Mouse (Mus musculus): ENCODE measurements at regions not wholly inside any gene's neighbourhood (a gene's known extent, or its start where the extent isn't known, plus 50 kb on each side); places are given as distances from the start of the nearest gene placed in this dataset.

DNA sequence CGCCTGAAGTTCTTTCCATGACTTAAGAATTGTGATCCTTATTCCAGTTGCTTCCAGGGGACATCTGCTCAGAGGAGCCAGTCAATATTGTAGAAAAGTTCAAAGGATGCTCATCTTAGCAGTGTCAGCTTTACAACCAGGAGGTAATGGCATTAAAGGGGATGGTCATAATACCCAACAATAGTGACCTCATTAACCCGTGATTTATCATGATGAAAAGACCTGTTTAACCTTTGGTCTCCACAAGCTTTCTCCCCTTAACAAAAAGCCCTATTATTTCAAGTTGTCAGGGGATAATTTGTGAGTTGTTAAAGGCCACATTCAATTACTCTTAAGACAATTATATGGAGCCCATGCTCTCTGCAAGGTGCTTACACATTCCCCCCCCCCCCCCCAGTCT lies 54.3 kb upstream of the Htatip2 start:
- TF ChIP-seq EP300 (IDR thresholded peaks at IDR 0.05) (no peak), CTCF (IDR thresholded peaks at IDR 0.05) (no peak)
- H3K27me3 ChIP-seq (replicated peaks; ENCODE audit: insufficient read depth, low read length), result no peaks in the 10 kb centered on the region
- 18% methylated on average over 2 of the region's 2 CpGs for WGBS
- no peak for ATAC-seq
- no peak overlapping the region for H3K27ac ChIP-seq (ENCODE audit: low read length)
- no peaks in the 10 kb centered on the region for H3K4me1 ChIP-seq (ENCODE audit: insufficient read depth, low read depth, low read length)
- no peak overlapping the region for H3K9ac ChIP-seq (replicated peaks; ENCODE audit: low read depth)
- H3K36me3 ChIP-seq (ENCODE audit: insufficient read depth, low read length), result no peaks in the 10 kb centered on the region
- DNase-seq (ENCODE audit: low spot score), result no peak
- H3K4me2 ChIP-seq (replicated peaks; ENCODE audit: low read depth, low read length), result no peak overlapping the region
- no peak overlapping the region for H3K4me3 ChIP-seq (ENCODE audit: low read depth, low read length)
- no peaks in the 10 kb centered on the region for H3K9me3 ChIP-seq (ENCODE audit: low read length)

DNA sequence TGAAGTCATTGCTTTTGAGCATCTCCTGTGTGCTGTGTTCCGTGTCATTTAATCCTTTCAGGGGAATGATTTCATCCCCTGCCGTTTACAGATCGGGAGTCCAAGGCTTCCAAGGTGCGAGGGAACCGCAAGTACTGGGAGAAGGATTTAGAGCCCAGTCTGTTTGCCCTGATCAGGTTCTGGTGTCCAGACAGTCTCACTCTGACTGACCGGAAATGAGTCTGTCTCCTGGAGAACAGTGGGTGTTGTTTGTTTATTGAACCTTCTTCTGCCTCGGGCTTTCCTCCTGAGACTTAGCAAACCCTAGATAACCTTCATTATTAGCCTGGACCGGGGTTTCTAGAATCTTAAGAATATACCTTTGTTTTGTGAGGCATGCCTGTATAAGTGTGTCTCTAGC lies 58.2 kb upstream of the Htatip2 start:
- H3K4me1 ChIP-seq (ENCODE audit: insufficient read depth, low read depth, low read length), result no peaks in the 10 kb centered on the region
- WGBS, result 17% methylated on average over 8 of the region's 8 CpGs
- no peak overlapping the region for H3K27ac ChIP-seq (ENCODE audit: low read length)
- no peaks in the 10 kb centered on the region for H3K9me3 ChIP-seq (ENCODE audit: low read length)
- no peak overlapping the region for H3K9ac ChIP-seq (replicated peaks; ENCODE audit: low read depth)
- H3K4me2 ChIP-seq (replicated peaks; ENCODE audit: low read depth, low read length), result no peak overlapping the region
- no peaks in the 10 kb centered on the region for H3K27me3 ChIP-seq (replicated peaks; ENCODE audit: insufficient read depth, low read length)
- DNase-seq (ENCODE audit: low spot score) (no peak), ATAC-seq (no peak)
- TF ChIP-seq CTCF (IDR thresholded peaks at IDR 0.05), result no peak
- TF ChIP-seq EP300 (IDR thresholded peaks at IDR 0.05), result no peak
- no peaks in the 10 kb centered on the region for H3K36me3 ChIP-seq (ENCODE audit: insufficient read depth, low read length)
- no peak overlapping the region for H3K4me3 ChIP-seq (ENCODE audit: low read depth, low read length)

DNA sequence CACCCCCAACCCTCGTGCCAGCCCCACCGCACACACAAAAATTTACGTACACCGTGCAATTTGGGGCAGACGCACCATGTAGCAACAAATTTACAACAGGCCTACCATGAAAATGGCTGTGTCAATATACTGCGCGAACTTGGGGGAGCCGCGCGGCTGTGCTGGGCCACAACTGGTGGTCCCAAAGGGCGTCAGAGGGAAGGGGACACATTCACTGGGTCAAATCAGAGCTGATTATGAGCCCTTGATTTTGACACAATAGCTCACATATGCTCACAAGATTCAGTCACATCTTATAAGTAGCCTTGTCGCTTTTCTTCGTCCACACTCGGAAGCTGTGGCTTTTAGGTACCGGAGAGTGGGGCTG lies 58.9 kb upstream of the Htatip2 start:
- no peak overlapping the region for H3K9ac ChIP-seq (replicated peaks; ENCODE audit: low read depth)
- WGBS, result 97% methylated on average over 15 of the region's 15 CpGs

DNA sequence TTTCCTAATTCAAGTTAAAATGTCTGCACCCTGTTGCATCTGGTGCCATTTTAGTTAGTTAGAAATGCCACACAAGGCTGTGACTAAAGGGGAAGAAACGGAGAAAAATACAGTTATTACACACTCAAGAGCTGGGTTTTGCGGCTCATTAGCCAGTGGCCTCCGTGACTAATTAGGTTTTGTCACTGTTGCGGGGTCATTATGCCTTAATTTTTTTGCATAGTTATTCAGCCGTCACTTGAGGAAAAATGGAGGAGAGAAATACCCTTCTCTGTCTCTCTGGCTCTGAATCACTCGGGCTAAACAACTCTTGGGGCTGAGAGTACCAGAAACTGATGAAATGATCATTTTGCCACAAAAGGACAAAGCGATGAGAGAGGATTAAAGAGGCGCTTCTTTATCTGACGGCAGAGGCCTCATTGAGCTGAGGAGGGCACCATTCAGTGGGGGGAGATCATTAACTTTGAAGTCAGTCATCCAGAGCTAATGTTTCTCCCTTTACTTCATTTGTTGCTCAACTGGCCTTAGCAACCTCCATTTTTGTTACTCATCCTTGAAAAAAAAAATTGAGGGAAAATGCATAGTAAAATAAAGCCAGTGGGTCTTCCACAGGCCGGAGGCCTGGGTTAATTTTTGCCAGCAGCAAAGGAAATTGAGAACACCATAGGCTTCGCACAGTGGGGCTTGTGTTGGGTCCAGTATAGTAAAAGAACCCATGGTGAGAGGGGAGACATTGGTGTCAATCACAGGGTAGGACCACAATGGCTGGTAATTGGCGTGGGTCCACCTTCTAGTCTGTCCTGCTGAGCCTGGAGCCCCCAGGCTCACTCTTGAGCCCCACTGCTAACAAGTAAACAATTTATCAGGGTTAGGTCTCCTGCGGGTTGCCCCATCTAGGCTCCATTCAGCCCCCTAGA lies 59.5 kb upstream of the Htatip2 start:
- DNase-seq (ENCODE audit: low spot score) (no peak), ATAC-seq (no peak)
- Histone ChIP-seq H3K9ac (replicated peaks; ENCODE audit: low read depth) (no peak overlapping the region), H3K36me3 (ENCODE audit: insufficient read depth, low read length) (no peaks in the 10 kb centered on the region), H3K9me3 (ENCODE audit: low read length) (no peaks in the 10 kb centered on the region), H3K4me3 (ENCODE audit: low read depth, low read length) (no peak overlapping the region), H3K4me2 (replicated peaks; ENCODE audit: low read depth, low read length) (no peak overlapping the region), H3K4me1 (ENCODE audit: insufficient read depth, low read depth, low read length) (no peaks in the 10 kb centered on the region), H3K27me3 (replicated peaks; ENCODE audit: insufficient read depth, low read length) (no peaks in the 10 kb centered on the region), H3K27ac (ENCODE audit: low read length) (no peak overlapping the region)
- TF ChIP-seq CTCF (IDR thresholded peaks at IDR 0.05), result no peak
- WGBS, result 93% methylated on average over 13 of the region's 13 CpGs

More for the DNA sequence above, 58.9 kb upstream of the Htatip2 start:
- no peaks in the 10 kb centered on the region for H3K36me3 ChIP-seq (ENCODE audit: insufficient read depth, low read length)
- no peak overlapping the region for H3K27ac ChIP-seq (ENCODE audit: low read length)
- H3K4me2 ChIP-seq (replicated peaks; ENCODE audit: low read depth, low read length), result no peak overlapping the region
- no peak for TF ChIP-seq CTCF (IDR thresholded peaks at IDR 0.05)
- no peak for TF ChIP-seq EP300 (IDR thresholded peaks at IDR 0.05)
- DNase-seq (ENCODE audit: low spot score) (no peak), ATAC-seq (no peak)
- no peaks in the 10 kb centered on the region for H3K27me3 ChIP-seq (replicated peaks; ENCODE audit: insufficient read depth, low read length)
- H3K4me3 ChIP-seq (ENCODE audit: low read depth, low read length), result no peak overlapping the region
- H3K4me1 ChIP-seq (ENCODE audit: insufficient read depth, low read depth, low read length), result no peaks in the 10 kb centered on the region
- H3K9me3 ChIP-seq (ENCODE audit: low read length), result no peaks in the 10 kb centered on the region

DNA sequence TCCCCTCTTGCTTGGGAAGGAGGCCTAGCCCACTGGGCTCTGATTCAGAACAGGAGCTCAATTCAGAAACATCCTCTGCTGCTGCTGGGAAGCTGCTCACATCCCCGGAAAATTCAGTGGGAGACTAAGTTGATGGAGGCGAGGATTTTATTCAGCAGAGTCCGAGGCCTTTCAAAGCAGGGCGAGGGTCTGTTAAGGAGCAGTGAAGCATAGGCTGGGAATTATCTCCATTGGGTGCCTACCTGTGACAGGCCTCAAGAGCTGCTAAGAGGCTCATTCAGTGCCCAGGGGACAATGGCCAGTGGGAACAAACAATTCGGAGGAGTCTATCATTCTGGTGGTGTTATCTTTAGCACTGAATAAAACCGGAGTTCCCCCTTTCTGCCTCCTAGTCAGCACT lies 59.6 kb upstream of the Dbx1 start:
- H3K36me3 ChIP-seq (ENCODE audit: insufficient read depth, low read length), result no peaks in the 10 kb centered on the region
- no peak overlapping the region for H3K9ac ChIP-seq (replicated peaks; ENCODE audit: low read depth)
- no peak overlapping the region for H3K4me2 ChIP-seq (replicated peaks; ENCODE audit: low read depth, low read length)
- no peak for DNase-seq (ENCODE audit: low spot score)
- no peak for ATAC-seq
- no peak overlapping the region for H3K27ac ChIP-seq (ENCODE audit: low read length)
- WGBS, result 46% methylated on average over 6 of the region's 6 CpGs
- H3K4me1 ChIP-seq (ENCODE audit: insufficient read depth, low read depth, low read length), result no peaks in the 10 kb centered on the region
- no peak overlapping the region for H3K4me3 ChIP-seq (ENCODE audit: low read depth, low read length)
- no peaks in the 10 kb centered on the region for H3K9me3 ChIP-seq (ENCODE audit: low read length)
- no peaks in the 10 kb centered on the region for H3K27me3 ChIP-seq (replicated peaks; ENCODE audit: insufficient read depth, low read length)
- TF ChIP-seq CTCF (IDR thresholded peaks at IDR 0.05), result no peak
- TF ChIP-seq EP300 (IDR thresholded peaks at IDR 0.05), result no peak

DNA sequence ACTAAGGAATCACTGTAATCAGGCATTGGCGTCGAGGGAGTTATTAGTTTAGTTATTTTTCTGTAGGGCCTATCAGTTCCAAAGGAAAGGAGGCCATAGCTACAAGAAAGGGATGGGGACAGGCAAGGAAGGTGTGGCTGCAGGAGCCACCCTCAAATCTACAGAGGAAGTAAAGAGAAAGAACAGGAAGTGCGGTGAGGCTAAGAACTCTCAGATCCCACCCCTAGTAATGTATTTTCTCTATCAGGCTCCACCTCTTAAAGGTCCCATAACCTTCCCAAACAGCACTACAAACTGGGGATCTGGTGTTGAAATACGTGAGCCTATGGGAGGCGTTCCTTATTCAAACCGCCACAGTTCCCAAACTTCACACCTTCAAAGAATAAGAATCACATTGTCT lies 52.9 kb upstream of the Dbx1 start:
- H3K27ac ChIP-seq (ENCODE audit: low read length), result no peak overlapping the region
- no peaks in the 10 kb centered on the region for H3K36me3 ChIP-seq (ENCODE audit: insufficient read depth, low read length)
- ATAC-seq (no peak), DNase-seq (ENCODE audit: low spot score) (no peak)
- no peaks in the 10 kb centered on the region for H3K4me1 ChIP-seq (ENCODE audit: insufficient read depth, low read depth, low read length)
- no peaks in the 10 kb centered on the region for H3K27me3 ChIP-seq (replicated peaks; ENCODE audit: insufficient read depth, low read length)
- no peak overlapping the region for H3K9ac ChIP-seq (replicated peaks; ENCODE audit: low read depth)
- H3K4me2 ChIP-seq (replicated peaks; ENCODE audit: low read depth, low read length), result no peak overlapping the region
- H3K4me3 ChIP-seq (ENCODE audit: low read depth, low read length), result no peak overlapping the region
- H3K9me3 ChIP-seq (ENCODE audit: low read length), result no peaks in the 10 kb centered on the region
- 45% methylated on average over 6 of the region's 6 CpGs for WGBS
- TF ChIP-seq EP300 (IDR thresholded peaks at IDR 0.05) (no peak), CTCF (IDR thresholded peaks at IDR 0.05) (no peak)

Measured in lung, postnatal 0 days (tissue).